Mouse (Mus musculus): ENCODE measurements around the gene App.

- TF ChIP-seq MYOD1 (IDR thresholded peaks at IDR 0.05; ENCODE audit: control insufficient read depth in 1 of 3, insufficient read length in 2 of 3, low read depth in 2 of 3) (no peak), POLR2A (IDR thresholded peaks at IDR 0.05; ENCODE audit: insufficient read length, low read depth) (no peak)
Observed at GRCm38 (mm10) chr16:85176666-85177065, 3.1 kb upstream of the App start.

Measured in myocyte (in vitro differentiated cells).